Mouse (Mus musculus): ENCODE measurements around the gene Mnt. TPM values are rescaled to one million over a fixed set of nuclear protein-coding genes. Genes with fewer than 3 reads are reported as not detected.

The Mnt gene
- polyA plus RNA-seq, 1 experiment from 2014 or later: 4.4 TPM

DNA sequence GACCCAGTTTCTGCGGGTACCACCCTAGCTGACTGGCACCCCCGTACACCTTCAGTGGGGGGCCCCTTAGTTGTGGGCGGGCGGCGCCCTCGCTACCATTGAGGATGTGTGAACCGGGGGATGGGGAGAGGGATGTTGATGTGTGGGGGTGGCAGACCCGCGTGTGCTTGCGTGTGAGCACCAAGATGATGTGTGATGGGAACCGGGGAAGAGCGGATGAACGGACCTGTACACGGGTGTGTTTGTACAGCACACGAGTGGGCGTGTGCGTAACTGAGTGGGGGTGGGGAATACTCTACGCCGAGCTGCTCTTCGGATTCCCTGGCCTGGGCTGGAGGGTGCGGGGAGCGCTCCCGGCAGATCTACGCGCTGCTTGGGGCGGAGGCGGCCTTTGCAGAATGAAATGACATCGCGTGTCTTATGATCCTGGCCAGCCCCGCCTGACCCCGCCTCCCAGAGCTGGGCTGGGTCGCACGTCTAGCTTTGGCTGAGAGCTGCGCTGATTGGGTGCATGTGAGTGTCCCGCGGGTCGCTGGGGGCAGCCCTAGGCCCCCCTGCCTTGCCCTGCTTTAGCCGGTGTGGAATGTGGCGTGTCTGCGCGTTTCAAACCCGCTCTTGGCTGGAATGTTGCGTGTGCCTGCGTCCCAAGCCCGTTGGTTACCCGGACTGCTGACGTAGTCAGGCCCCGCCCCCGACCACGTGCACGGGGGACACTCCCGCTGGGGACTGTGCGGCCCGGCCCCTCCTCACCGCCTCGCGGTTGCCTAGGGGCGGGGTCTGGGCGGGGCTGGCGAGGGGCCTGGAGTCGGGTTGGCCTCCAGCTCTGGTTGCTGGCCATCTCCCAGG is 1.1 kb downstream of the Mnt start:
- H3K9me3 ChIP-seq (ENCODE audit: low read depth, low read length): no peaks in the 10 kb centered on the region
- DNase-seq: peak; percentile 99
- no peaks in the 10 kb centered on the region for H3K27me3 ChIP-seq (ENCODE audit: insufficient read depth, low read length)
- peak overlapping the region; percentile 79 for H3K9ac ChIP-seq
- peak; percentile 77 for ATAC-seq (ENCODE audit: insufficient read depth)
- peak overlapping the region; percentile 96 for H3K27ac ChIP-seq (ENCODE audit: low read depth)
- H3K4me1 ChIP-seq (ENCODE audit: insufficient read depth): peaks cover 16% of the 10 kb centered on the region
- TF ChIP-seq CTCF (IDR thresholded peaks at IDR 0.05; ENCODE audit: low read depth): 0 out of 2 replicates have a peak, but pooled peaks have one; percentile 5
- under 1% methylated on average over 61 of the region's 61 CpGs for WGBS
- H3K36me3 ChIP-seq (ENCODE audit: insufficient read depth): no peaks in the 10 kb centered on the region
- peak overlapping the region; percentile 95 for H3K4me2 ChIP-seq
- peak overlapping the region; percentile 79 for H3K4me3 ChIP-seq (ENCODE audit: low read depth, low read length)

DNA sequence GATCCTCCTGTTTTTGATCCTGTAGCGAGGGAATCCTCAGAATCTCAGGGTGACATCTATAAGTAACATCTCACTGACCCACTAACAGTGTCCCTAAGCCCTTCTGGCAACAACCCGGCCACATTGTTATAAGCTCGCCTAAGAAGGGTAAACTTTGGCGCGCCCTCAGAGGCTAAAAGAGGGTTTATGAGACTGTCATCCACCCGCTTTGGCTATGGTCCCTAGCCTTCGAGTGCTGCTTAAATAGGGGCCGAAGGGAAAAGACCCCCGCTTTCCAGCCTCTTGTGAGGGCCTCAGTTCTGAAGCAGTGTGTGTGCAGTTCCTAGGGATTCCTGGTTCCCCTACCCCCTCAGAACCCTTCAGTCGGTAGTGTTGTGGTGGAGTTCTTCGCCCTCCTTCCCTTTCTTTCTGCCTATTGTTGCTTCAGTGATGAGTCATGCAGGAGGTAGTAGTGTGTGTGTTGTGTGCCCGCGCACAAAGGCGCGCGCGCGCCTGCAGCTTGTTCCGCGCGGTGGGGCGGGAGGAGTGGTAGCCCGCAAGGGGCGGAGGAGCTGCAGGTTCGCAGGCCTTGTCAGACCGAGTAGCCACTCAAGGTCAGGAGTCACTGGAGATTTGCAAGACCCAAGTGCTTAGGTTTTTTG is 1.9 kb downstream of the Mnt start:
- 3% methylated on average over 26 of the region's 26 CpGs for WGBS
- no peak for TF ChIP-seq CTCF (IDR thresholded peaks at IDR 0.05; ENCODE audit: low read depth)
- Histone ChIP-seq H3K4me3 (ENCODE audit: low read depth, low read length) (peak overlapping the region; percentile 79), H3K4me1 (ENCODE audit: insufficient read depth) (peaks cover 16% of the 10 kb centered on the region), H3K9me3 (ENCODE audit: low read depth, low read length) (no peaks in the 10 kb centered on the region), H3K36me3 (ENCODE audit: insufficient read depth) (no peaks in the 10 kb centered on the region), H3K9ac (peak overlapping the region; percentile 79), H3K27me3 (ENCODE audit: insufficient read depth, low read length) (no peaks in the 10 kb centered on the region), H3K4me2 (peak overlapping the region; percentile 95), H3K27ac (ENCODE audit: low read depth) (peak overlapping the region; percentile 96)
- ATAC-seq (ENCODE audit: insufficient read depth): no peak
- DNase-seq: peak; percentile 76

DNA sequence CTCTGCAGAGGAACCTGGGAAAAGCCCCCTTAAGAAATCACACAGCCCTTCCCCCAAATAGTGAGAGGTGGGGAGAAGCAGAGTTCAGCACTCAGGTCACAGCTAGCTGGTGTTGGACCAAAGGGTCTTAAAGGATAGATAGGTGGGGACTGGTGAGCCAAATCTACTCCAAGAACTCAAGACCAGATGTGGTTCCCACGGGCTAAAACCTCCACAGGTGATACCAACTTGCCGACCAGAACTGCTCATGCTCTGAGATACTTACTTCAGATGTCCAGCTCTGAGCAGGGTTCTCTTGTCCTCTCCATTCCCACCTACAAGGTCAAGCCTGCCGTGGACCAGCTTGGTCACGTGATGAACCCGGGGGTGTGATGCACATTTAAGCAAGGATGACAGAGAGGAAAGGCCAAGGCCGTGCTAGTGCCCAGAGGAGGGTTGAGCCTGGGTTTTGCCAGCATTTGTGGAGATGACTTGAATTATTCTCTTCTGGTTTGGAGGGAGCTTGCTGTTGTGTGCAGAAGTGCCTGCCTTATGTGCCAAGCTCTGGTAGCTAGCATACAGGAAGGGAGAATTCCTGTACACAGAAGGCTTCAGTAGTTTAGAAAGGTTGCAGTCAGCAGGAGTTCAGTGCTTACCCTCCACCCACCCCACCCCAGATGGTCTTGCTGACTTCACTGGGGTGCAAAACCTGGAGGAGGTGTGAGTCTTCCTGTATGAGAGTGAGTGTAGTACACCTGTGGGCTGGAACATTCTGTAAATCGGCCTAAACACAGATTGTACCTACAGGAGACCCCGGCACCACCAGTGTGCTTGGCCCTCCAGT is 3.0 kb downstream of the Mnt start:
- peaks cover 16% of the 10 kb centered on the region for H3K4me1 ChIP-seq (ENCODE audit: insufficient read depth)
- no peaks in the 10 kb centered on the region for H3K27me3 ChIP-seq (ENCODE audit: insufficient read depth, low read length)
- no peak for ATAC-seq (ENCODE audit: insufficient read depth)
- no peaks in the 10 kb centered on the region for H3K9me3 ChIP-seq (ENCODE audit: low read depth, low read length)
- no peak overlapping the region for H3K9ac ChIP-seq
- WGBS: 73% methylated on average over 8 of the region's 8 CpGs
- DNase-seq: no peak
- H3K36me3 ChIP-seq (ENCODE audit: insufficient read depth): no peaks in the 10 kb centered on the region
- H3K27ac ChIP-seq (ENCODE audit: low read depth): peak overlapping the region; percentile 64; the same call in 1 of the 2 replicates
- peak overlapping the region; percentile 95 for H3K4me2 ChIP-seq
- H3K4me3 ChIP-seq (ENCODE audit: low read depth, low read length): peak overlapping the region; percentile 79
- no peak for TF ChIP-seq CTCF (IDR thresholded peaks at IDR 0.05; ENCODE audit: low read depth)

DNA sequence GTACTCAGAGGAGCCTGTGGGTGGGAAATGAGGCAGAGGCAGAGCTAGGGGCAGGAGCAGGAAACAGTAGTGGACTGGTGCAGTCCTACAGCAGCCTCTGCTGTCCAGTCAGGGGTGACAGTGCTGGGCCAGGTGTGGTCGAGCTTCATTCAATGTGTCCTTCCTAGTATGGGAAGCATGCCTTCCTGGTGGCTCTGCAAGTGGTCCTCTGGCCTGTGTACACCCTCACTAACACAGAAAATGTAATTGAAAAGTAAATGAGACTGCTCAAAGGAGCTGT is 3.6 kb downstream of the Mnt start:
- DNase-seq (no peak), ATAC-seq (ENCODE audit: insufficient read depth) (no peak)
- TF ChIP-seq CTCF (IDR thresholded peaks at IDR 0.05; ENCODE audit: low read depth): no peak
- H3K27ac ChIP-seq (ENCODE audit: low read depth): peak overlapping the region; percentile 64; the same call in 1 of the 2 replicates
- no peak overlapping the region for H3K9ac ChIP-seq
- H3K4me1 ChIP-seq (ENCODE audit: insufficient read depth): peaks cover 16% of the 10 kb centered on the region
- no peaks in the 10 kb centered on the region for H3K27me3 ChIP-seq (ENCODE audit: insufficient read depth, low read length)
- H3K36me3 ChIP-seq (ENCODE audit: insufficient read depth): no peaks in the 10 kb centered on the region
- H3K9me3 ChIP-seq (ENCODE audit: low read depth, low read length): no peaks in the 10 kb centered on the region
- H3K4me3 ChIP-seq (ENCODE audit: low read depth, low read length): no peak overlapping the region; the same call in 1 of the 2 replicates
- H3K4me2 ChIP-seq: no peak overlapping the region
- WGBS: 38% methylated on average over 1 of the region's 1 CpGs

DNA sequence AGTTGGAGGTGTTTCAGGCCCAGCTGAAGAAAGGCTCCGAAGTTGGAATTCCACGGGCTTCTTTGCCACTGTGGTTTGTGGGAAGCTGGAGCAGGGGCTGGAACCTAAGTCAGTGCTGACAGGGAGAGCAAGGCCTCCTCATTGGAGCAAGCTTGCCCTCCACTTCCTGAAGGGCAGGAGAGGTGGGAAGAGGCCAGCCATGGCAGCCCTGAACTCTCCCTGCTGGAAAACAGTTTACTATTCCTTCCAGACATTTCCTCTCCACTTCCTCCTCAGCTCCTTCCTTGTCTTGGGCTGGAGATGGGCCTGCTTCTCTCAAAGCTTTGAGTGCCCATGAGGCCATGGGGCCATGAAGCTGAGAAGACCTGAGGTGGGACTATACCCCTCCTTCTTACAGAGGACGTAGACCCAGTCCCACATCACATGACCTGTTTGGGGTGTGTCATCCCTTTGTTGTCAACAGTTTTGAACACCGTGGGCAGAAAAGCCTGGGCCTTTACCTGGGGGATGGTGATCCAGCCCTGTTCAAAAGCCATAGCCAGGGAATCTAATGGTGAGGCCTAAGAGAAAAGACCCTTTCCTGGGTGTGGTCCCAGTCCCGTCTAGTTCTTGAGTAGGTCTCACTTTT is 4.0 kb downstream of the Mnt start:
- Histone ChIP-seq H3K36me3 (ENCODE audit: insufficient read depth) (no peaks in the 10 kb centered on the region), H3K9ac (no peak overlapping the region), H3K27ac (ENCODE audit: low read depth) (peak overlapping the region; percentile 64; the same call in 1 of the 2 replicates), H3K4me3 (ENCODE audit: low read depth, low read length) (no peak overlapping the region), H3K27me3 (ENCODE audit: insufficient read depth, low read length) (no peaks in the 10 kb centered on the region), H3K9me3 (ENCODE audit: low read depth, low read length) (no peaks in the 10 kb centered on the region), H3K4me1 (ENCODE audit: insufficient read depth) (peaks cover 14% of the 10 kb centered on the region), H3K4me2 (no peak overlapping the region)
- DNase-seq (no peak), ATAC-seq (ENCODE audit: insufficient read depth) (no peak)
- 39% methylated on average over 5 of the region's 5 CpGs for WGBS
- TF ChIP-seq CTCF (IDR thresholded peaks at IDR 0.05; ENCODE audit: low read depth): no peak

DNA sequence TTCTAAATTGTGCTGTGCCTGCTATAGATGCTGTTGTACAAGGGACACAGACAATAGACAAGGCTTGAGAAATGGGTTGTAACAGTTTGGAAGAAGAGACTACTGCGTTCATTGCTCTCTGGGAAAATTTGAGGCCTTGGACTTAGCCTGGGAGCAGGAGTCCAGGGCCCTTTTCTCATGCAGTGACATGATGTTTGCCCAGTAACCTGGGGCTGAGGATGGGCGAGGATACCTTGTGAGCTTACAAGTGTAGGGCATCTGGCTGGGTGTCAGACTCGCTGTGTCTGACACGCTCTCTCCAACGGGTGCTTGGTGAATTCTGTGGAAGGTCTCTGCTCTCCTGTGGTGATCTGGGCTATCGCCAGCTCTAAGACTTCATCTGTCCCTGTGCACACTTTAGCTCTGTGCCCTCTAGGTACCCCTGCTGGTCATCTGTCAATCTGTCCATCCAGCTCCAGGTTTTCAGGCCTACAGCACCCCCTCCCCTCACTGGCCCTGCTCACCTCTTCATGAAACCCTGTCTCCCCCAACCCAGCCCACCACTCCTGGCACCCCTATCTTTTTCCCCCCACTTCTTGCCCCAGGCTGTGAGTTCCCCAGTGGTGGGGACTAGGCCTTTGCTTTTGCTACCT is 5.0 kb downstream of the Mnt start:
- H3K27ac ChIP-seq (ENCODE audit: low read depth): no peak overlapping the region
- H3K9ac ChIP-seq: no peak overlapping the region
- H3K4me3 ChIP-seq (ENCODE audit: low read depth, low read length): no peak overlapping the region
- TF ChIP-seq CTCF (IDR thresholded peaks at IDR 0.05; ENCODE audit: low read depth): no peak
- peaks cover 14% of the 10 kb centered on the region for H3K4me1 ChIP-seq (ENCODE audit: insufficient read depth)
- DNase-seq (no peak), ATAC-seq (ENCODE audit: insufficient read depth) (no peak)
- 85% methylated on average over 6 of the region's 6 CpGs for WGBS
- H3K9me3 ChIP-seq (ENCODE audit: low read depth, low read length): no peaks in the 10 kb centered on the region
- 0 out of 2 replicates have a peak, but pooled peaks cover 5% of the 10 kb centered on the region for H3K36me3 ChIP-seq (ENCODE audit: insufficient read depth)
- no peak overlapping the region for H3K4me2 ChIP-seq
- no peaks in the 10 kb centered on the region for H3K27me3 ChIP-seq (ENCODE audit: insufficient read depth, low read length)
